ENCODE assay signal across 22 mouse cellular contexts in genomic region chr7:114226521-114226920, GRCm38 (mm10). TPM values are rescaled to one million over a fixed set of nuclear protein-coding genes. Genes with fewer than 3 reads are reported as not detected.
DNase-seq lines count a peak whose midpoint lies in the region; ATAC-seq and TF ChIP-seq lines count a peak whose summit lies in the region.
"Had no signal": no experiment of that assay in that cellular context is flagged by ENCODE, and none has a peak within 500 bp of the region (broad histone marks: within the 10 kb centered on the region; RNA-seq: fewer than 3 reads in every experiment).

No protein-coding gene starts in this region.

- H3K27ac ChIP-seq in lung, postnatal 0 days (ENCODE audit: low read length): no peak overlapping the region
- no peak overlapping the region for H3K27ac ChIP-seq in midbrain, embryonic 16.5 days (ENCODE audit: low read length)
- H3K27ac ChIP-seq: embryonic facial prominence, embryonic 10.5 days; embryonic facial prominence, embryonic 12.5 days; forebrain, embryonic 13.5 days; forebrain, embryonic 15.5 days had no signal

- H3K36me3 ChIP-seq in lung, postnatal 0 days (ENCODE audit: insufficient read depth, low read length): 0 out of 2 replicates have a peak, but pooled peaks cover 14% of the 10 kb centered on the region
- H3K36me3 ChIP-seq in midbrain, embryonic 16.5 days (ENCODE audit: control insufficient read depth, insufficient read depth, low read length): peaks cover 36% of the 10 kb centered on the region

- WGBS in lung, postnatal 0 days: 69% methylated on average over 1 of the region's 1 CpGs
- WGBS in midbrain, embryonic 16.5 days: 90% methylated on average over 1 of the region's 1 CpGs

- TF ChIP-seq EP300 in lung, postnatal 0 days (IDR thresholded peaks at IDR 0.05): peak; percentile 72; the same call in 1 of the 2 replicates

- H3K4me2 ChIP-seq in lung, postnatal 0 days (replicated peaks; ENCODE audit: low read depth, low read length): no peak overlapping the region
- no peak overlapping the region for H3K4me2 ChIP-seq in midbrain, embryonic 16.5 days (ENCODE audit: low read length)
- H3K4me2 ChIP-seq: embryonic facial prominence, embryonic 12.5 days; forebrain, embryonic 13.5 days; forebrain, embryonic 15.5 days had no signal

- H3K9ac ChIP-seq in lung, postnatal 0 days (replicated peaks; ENCODE audit: low read depth): no peak overlapping the region
- no peak overlapping the region for H3K9ac ChIP-seq in midbrain, embryonic 16.5 days (ENCODE audit: low read depth, low read length)
- H3K9ac ChIP-seq: embryonic facial prominence, embryonic 12.5 days; forebrain, embryonic 13.5 days; forebrain, embryonic 15.5 days; forebrain, postnatal 0 days had no signal

- no peaks in the 10 kb centered on the region for H3K4me1 ChIP-seq in lung, postnatal 0 days (ENCODE audit: insufficient read depth, low read depth, low read length)
- H3K4me1 ChIP-seq in midbrain, embryonic 16.5 days (ENCODE audit: control insufficient read depth, insufficient read depth, low read length): no peaks in the 10 kb centered on the region
- H3K4me1 ChIP-seq: embryonic facial prominence, embryonic 10.5 days; embryonic facial prominence, embryonic 12.5 days; forebrain, embryonic 13.5 days; forebrain, embryonic 15.5 days had no signal

- no peaks in the 10 kb centered on the region for H3K27me3 ChIP-seq in lung, postnatal 0 days (replicated peaks; ENCODE audit: insufficient read depth, low read length)
- H3K27me3 ChIP-seq in midbrain, embryonic 16.5 days (ENCODE audit: control insufficient read depth, insufficient read depth, low read depth, low read length): no peaks in the 10 kb centered on the region
- H3K27me3 ChIP-seq: embryonic facial prominence, embryonic 12.5 days; forebrain, embryonic 13.5 days; forebrain, embryonic 15.5 days; Patski had no signal

- H3K4me3 ChIP-seq in lung, postnatal 0 days (ENCODE audit: low read depth, low read length): no peak overlapping the region
- no peak overlapping the region for H3K4me3 ChIP-seq in midbrain, embryonic 16.5 days (ENCODE audit: low read depth, low read length)
- H3K4me3 ChIP-seq: embryonic facial prominence, embryonic 10.5 days; embryonic facial prominence, embryonic 12.5 days; forebrain, embryonic 13.5 days; forebrain, embryonic 15.5 days had no signal

- TF ChIP-seq CTCF in lung, postnatal 0 days (IDR thresholded peaks at IDR 0.05): no peak

- DNase-seq in Muller cell, postnatal 12 days (ENCODE audit: inconsistent ontology term): peak; percentile 44
- peak; percentile 75 for DNase-seq in lung, postnatal 0 days (ENCODE audit: low spot score)
- DNase-seq in lung, postnatal 14 days: peak; percentile 33
- peak; percentile 61 for DNase-seq in lung, postnatal 36 days
- DNase-seq in testis, postnatal 10 days (ENCODE audit: low spot score): no peak
- no peak for DNase-seq in cerebellum, adult 11-12 months
- DNase-seq: adrenal gland, adult 8-10 months; adrenal gland, postnatal 14 days; adrenal gland, postnatal 36 days; cerebellum, adult 18-20 months; cerebellum, adult 8-10 months; cerebellum, adult 9-11 months; cerebellum, postnatal 14 days; cerebellum, postnatal 36 days; forebrain, postnatal 0 days had no signal

- ATAC-seq in lung, postnatal 0 days: peak; percentile 54; the same call in 1 of the 2 replicates
- no peak for ATAC-seq in midbrain, embryonic 16.5 days
- ATAC-seq: activated CD4-positive, CD25-positive, alpha-beta regulatory T cell, adult 4 months; forebrain, embryonic 13.5 days; forebrain, embryonic 15.5 days; forebrain, postnatal 0 days; Patski had no signal

- H3K9me3 ChIP-seq in lung, postnatal 0 days (ENCODE audit: low read length): no peaks in the 10 kb centered on the region
- no peaks in the 10 kb centered on the region for H3K9me3 ChIP-seq in midbrain, embryonic 16.5 days (replicated peaks; ENCODE audit: control insufficient read depth, low read length, poor library complexity, severe bottlenecking)
- H3K9me3 ChIP-seq: embryonic facial prominence, embryonic 10.5 days; embryonic facial prominence, embryonic 12.5 days; forebrain, embryonic 13.5 days; forebrain, embryonic 15.5 days had no signal

RNA-seq across cellular contexts. Expression of gene Copb1, which starts 28.0 kb away (rescaled TPM):
- 75.1 and 82.2 TPM in 2 replicates for polyA plus RNA-seq in lung, postnatal 0 days (2015; fragmentation: Nextera tagmentation; extraction: Ambion mirVana)
- polyA plus RNA-seq in midbrain, embryonic 16.5 days (2015; fragmentation: Nextera tagmentation; extraction: Ambion mirVana): 85.2 and 91.0 TPM in 2 replicates

RNA-seq across cellular contexts. Expression of gene Psma1, which starts 49.4 kb away (rescaled TPM):
- 243 and 245 TPM in 2 replicates for polyA plus RNA-seq in lung, postnatal 0 days (2015; fragmentation: Nextera tagmentation; extraction: Ambion mirVana)
- 334 and 348 TPM in 2 replicates for polyA plus RNA-seq in midbrain, embryonic 16.5 days (2015; fragmentation: Nextera tagmentation; extraction: Ambion mirVana)

Comparison
In these comparisons a context has a peak if more than half of its experiments do, and no peak if none do; other contexts are left out.
1. DNase-seq: peak in Muller cell, postnatal 12 days (single experiment), lung, postnatal 0 days (single experiment), lung, postnatal 14 days (single experiment) and lung, postnatal 36 days (single experiment); none in testis, postnatal 10 days (single experiment) and cerebellum, adult 11-12 months (single experiment).